Mouse (Mus musculus) intestine, postnatal 0 days (tissue): ENCODE measurements at regions not wholly inside any gene's neighbourhood (a gene's known extent, or its start where the extent isn't known, plus 50 kb on each side); places are given as distances from the start of the nearest gene placed in this dataset.

Source experiments
- ATAC-seq: fragments of 200-750 bp; cut with Nextera tagmentation; 2 replicates; pipeline ENCODE4 v1.8.0; 2017; ENCODE audit warnings: mild to moderate bottlenecking, moderate TSS enrichment, moderate library complexity
- H3K27ac ChIP-seq: fragments of 300-500 bp; sonication (generic); 2 replicates; pipeline ENCODE4 v1.5.1; 2014; ENCODE audit warnings: mild to moderate bottlenecking, low read depth, low read length, moderate library complexity
- H3K27me3 ChIP-seq: fragments of 300-500 bp; sonication (generic); replicated peaks from 2 replicates; pipeline ENCODE4 v1.6.1; 2014; ENCODE audit warnings: low read length, mixed read lengths; ENCODE audit not compliant: control insufficient read depth, insufficient read depth
- H3K36me3 ChIP-seq: fragments of 300-500 bp; sonication (generic); 2 replicates; pipeline ENCODE4 v1.6.1; 2014; ENCODE audit warnings: mild to moderate bottlenecking, moderate library complexity; ENCODE audit not compliant: control insufficient read depth, insufficient read depth
- H3K4me1 ChIP-seq: fragments of 300-500 bp; sonication (generic); replicated peaks from 2 replicates; pipeline ENCODE4 v1.6.1; 2014; ENCODE audit warnings: antibody characterized with exemption, low read length, mixed read lengths; ENCODE audit not compliant: control insufficient read depth, insufficient read depth
- H3K4me2 ChIP-seq: fragments of 300-500 bp; sonication (generic); replicated peaks from 2 replicates; pipeline ENCODE4 v1.6.1; 2014; ENCODE audit warnings: low read depth, mild to moderate bottlenecking, moderate library complexity
- H3K4me3 ChIP-seq: fragments of 300-500 bp; sonication (generic); 2 replicates; pipeline ENCODE4 v1.5.1; 2014; ENCODE audit warnings: low read depth, low read length
- H3K9ac ChIP-seq: fragments of 300-500 bp; sonication (generic); 2 replicates; pipeline ENCODE4 v1.6.1; 2014; ENCODE audit warnings: mild to moderate bottlenecking, low read depth, low read length
- H3K9me3 ChIP-seq: fragments of 300-500 bp; sonication (generic); 2 replicates; pipeline ENCODE4 v1.6.1; 2016; ENCODE audit warnings: mixed run types; ENCODE audit not compliant: control insufficient read depth
- CTCF ChIP-seq: sonication (generic); IDR thresholded peaks from 2 replicates; pipeline ENCODE4 v1.5.1; 2016; ENCODE audit warnings: low read depth, mild to moderate bottlenecking, control low read depth, antibody characterized with exemption, moderate library complexity
- WGBS: fragments of 180-500 bp; shearing (Covaris S2); extraction: QIAGEN DNeasy Blood & Tissue Kit; methylation state at CpG from one replicate; pipeline ENCODE4 v1.1.7; 2014; 5-methylcytosine and 5-hydroxymethylcytosine counted together

DNA sequence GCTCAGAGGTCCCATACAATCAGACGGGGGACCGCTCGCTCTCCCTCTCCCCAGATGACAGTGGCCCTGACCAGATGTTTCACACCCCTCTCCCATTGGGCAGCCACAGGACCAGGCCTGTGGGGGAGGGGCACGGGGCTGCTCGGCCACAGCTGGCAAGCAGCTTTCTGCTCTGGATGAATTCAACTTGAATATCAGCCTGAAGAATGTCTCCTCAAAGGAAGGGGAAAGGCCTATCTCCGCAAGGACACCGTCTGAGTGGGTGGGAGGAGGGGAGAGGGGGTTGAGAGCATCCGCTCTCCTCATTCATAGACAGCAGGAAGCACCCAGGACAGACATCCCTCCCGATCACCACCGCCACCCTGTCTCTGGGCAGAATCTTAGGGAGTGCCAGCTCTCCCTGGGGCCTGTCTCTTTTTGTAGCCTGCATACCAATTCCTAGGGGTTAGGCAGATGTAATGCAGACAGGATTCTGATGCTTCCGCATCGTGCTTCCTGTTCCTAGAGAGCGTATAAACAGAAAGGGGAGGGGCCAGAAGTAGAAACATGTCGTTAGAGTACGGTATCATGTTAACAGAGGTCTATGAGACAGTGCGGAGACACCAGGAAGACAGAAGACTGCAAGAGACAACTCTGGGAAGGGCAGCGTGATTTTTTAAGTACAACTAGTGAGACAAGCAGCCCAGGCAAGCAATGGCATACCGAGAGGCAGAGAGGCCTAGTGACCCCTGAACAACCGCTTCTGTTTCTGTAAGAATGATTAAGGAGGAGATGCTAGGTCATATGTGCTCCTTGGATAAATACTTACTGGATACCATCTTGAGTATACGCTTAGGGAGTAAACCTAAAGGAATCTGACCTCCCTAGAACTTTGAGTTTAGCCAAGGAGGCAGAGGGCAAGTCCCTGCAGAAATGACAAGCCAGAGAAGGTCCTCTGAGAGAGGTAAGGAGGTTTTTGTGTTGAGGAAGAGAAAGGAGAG lies 190.8 kb downstream of the Msrb3 start:
- no peak for ATAC-seq
- Histone ChIP-seq H3K27ac (no peak overlapping the region), H3K36me3 (no peaks in the 10 kb centered on the region), H3K4me3 (no peak overlapping the region), H3K27me3 (no peaks in the 10 kb centered on the region), H3K9ac (no peak overlapping the region), H3K4me1 (0 out of 2 replicates have a peak, but pooled peaks cover 2% of the 10 kb centered on the region), H3K4me2 (peak overlapping the region; percentile 9; the same call in 1 of the 2 replicates), H3K9me3 (no peaks in the 10 kb centered on the region)
- 44% methylated on average over 20 of the region's 20 CpGs for WGBS
- no peak for TF ChIP-seq CTCF

DNA sequence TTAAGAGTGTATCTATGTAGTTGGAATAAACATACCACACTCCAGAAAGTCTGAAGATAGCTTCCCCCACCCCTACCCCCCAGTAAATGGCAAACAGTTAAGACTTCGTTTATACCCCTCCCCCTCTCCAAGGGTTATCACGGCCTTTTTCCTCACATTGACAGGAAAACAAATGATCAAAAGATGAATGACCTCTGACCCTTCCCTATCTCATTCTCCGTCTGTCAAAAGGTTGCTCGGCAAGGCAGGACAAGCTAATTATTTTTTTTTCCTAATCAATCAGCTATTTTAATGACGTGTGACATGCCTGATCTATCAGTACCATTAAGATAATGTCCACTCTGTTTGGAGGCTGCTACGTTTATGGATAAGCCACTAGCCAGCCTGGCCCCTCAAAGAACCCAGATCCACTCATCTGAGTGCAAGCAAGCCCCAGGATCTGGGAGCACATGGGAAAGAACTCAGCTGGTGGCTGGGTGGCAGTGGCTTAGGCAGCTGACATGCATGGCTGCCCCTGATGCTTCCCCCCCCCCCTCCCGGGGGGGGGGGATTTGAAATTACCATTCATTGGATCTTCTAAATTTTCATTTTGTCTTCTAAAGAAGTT lies 192.1 kb downstream of the Msrb3 start:
- no peak overlapping the region for H3K9ac ChIP-seq
- H3K4me1 ChIP-seq = 0 out of 2 replicates have a peak, but pooled peaks cover 2% of the 10 kb centered on the region
- H3K4me3 ChIP-seq = no peak overlapping the region
- ATAC-seq = no peak
- H3K27me3 ChIP-seq = no peaks in the 10 kb centered on the region
- H3K4me2 ChIP-seq = no peak overlapping the region
- WGBS = 17% methylated on average over 7 of the region's 7 CpGs
- no peak for TF ChIP-seq CTCF
- no peak overlapping the region for H3K27ac ChIP-seq
- H3K9me3 ChIP-seq = no peaks in the 10 kb centered on the region
- no peaks in the 10 kb centered on the region for H3K36me3 ChIP-seq

DNA sequence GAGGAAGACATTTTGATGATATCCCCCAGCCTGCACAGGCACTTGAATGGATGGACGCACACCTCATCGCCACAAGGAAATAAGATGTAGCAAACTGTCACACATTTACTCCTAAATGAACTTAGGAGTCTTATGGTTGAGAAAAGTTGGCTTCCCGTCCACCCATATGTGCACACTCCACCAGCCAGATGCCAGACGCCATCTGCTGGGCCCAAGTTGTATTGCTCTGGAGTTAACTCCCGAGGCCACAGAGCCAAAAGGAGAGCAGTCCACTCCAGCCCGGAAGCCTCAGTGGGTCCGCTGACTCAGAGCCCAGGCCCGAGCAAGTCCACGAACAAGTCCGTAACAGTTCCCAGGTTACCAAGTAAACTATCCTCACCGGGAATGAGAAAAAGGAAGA lies 197.1 kb downstream of the Msrb3 start:
- H3K27me3 ChIP-seq = no peaks in the 10 kb centered on the region
- H3K36me3 ChIP-seq = no peaks in the 10 kb centered on the region
- no peaks in the 10 kb centered on the region for H3K4me1 ChIP-seq
- ATAC-seq = peak; percentile 57; the same call in 1 of the 2 replicates
- WGBS = 19% methylated on average over 11 of the region's 11 CpGs
- TF ChIP-seq CTCF = peak; percentile 94
- no peak overlapping the region for H3K27ac ChIP-seq
- H3K9ac ChIP-seq = no peak overlapping the region
- no peak overlapping the region for H3K4me3 ChIP-seq
- 0 out of 2 replicates have a peak overlapping the region, but pooled peaks have one; percentile 24 for H3K4me2 ChIP-seq
- no peaks in the 10 kb centered on the region for H3K9me3 ChIP-seq

DNA sequence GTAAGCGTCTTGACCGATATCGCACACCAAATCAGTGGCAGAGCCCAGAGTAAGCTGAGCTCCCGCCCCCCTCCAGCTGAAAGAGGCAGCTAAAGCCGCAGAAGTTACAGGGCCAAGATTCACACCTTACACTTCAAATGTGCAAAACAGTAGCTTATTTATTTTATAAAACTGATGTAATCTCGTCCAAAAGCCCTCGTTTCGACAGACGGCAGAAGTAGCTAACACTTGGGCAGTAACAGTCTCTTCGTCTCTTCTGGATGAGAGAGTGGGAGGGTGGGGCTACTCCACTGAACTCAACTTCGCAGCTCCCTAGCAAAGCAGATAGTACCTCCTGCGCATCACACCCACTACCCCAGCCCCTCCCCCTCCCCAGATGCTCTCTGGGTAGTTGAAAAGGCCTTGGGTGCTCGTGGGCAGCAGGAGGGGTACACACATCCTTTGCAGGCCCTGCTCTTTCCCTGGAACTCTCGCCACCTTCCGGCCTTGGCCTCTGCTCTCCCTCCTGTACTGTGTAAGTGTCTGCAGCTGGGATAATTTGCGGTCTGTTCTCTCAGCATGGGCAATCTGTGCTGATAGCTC lies 201.5 kb downstream of the Msrb3 start:
- Histone ChIP-seq H3K27ac (no peak overlapping the region), H3K4me1 (no peaks in the 10 kb centered on the region), H3K4me3 (no peak overlapping the region), H3K9me3 (no peaks in the 10 kb centered on the region), H3K4me2 (no peak overlapping the region), H3K36me3 (no peaks in the 10 kb centered on the region), H3K9ac (no peak overlapping the region), H3K27me3 (no peaks in the 10 kb centered on the region)
- WGBS = 41% methylated on average over 16 of the region's 16 CpGs
- no peak for ATAC-seq
- TF ChIP-seq CTCF = 0 out of 2 replicates have a peak, but pooled peaks have one; percentile 9

DNA sequence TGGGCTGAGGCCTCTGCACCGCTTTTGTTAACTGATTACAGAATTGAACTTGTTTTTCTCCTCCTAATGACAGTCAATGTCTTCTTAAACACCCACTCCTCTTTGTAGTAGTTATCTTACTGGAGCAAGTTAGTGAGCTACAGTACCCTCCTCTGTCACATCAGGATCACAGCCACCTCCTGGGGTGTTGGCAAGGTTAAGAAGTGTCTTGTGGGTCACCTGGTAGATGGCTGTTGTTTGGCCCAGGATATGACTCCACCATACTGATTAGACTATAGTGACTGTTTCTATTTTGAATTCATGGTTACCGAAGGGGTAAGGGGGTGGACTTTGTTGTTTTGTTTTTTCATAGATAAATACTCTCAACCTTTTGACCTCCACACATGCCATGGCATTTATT lies 202.4 kb downstream of the Msrb3 start:
- TF ChIP-seq CTCF = no peak
- Histone ChIP-seq H3K9ac (no peak overlapping the region), H3K27ac (no peak overlapping the region), H3K9me3 (no peaks in the 10 kb centered on the region), H3K4me2 (no peak overlapping the region), H3K27me3 (no peaks in the 10 kb centered on the region), H3K36me3 (no peaks in the 10 kb centered on the region), H3K4me1 (no peaks in the 10 kb centered on the region), H3K4me3 (no peak overlapping the region)
- ATAC-seq = no peak
- 75% methylated on average over 2 of the region's 2 CpGs for WGBS

DNA sequence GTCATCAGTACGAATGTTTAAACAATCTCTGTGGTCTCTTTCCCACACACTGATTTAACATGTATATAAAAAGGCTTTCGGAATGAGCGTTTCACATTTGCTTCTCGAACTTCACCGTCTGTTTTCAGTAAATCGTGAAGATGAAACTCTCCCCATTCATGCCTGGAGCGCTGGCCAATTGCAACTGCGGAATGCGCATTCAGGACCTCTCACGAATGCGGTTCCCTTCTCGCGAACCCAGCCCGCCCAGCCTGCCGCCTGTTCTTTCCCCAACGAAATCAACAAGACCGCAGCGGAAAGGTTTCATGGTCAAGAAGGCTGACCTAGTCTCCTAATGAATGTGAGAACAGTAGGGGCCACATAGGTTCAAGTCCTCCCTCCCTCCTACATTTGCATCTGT lies 204.4 kb downstream of the Msrb3 start:
- no peaks in the 10 kb centered on the region for H3K9me3 ChIP-seq
- peak overlapping the region; percentile 47 for H3K4me2 ChIP-seq
- no peaks in the 10 kb centered on the region for H3K4me1 ChIP-seq
- 0 out of 2 replicates have a peak overlapping the region, but pooled peaks have one; percentile 17 for H3K4me3 ChIP-seq
- H3K27me3 ChIP-seq = no peaks in the 10 kb centered on the region
- TF ChIP-seq CTCF = no peak
- ATAC-seq = no peak
- 17% methylated on average over 18 of the region's 18 CpGs for WGBS
- H3K36me3 ChIP-seq = no peaks in the 10 kb centered on the region
- no peak overlapping the region for H3K27ac ChIP-seq
- no peak overlapping the region for H3K9ac ChIP-seq
